Mouse (Mus musculus): ENCODE results near the gene Fzd2. TPM values are rescaled to one million over a fixed set of nuclear protein-coding genes. Genes with fewer than 3 reads are reported as not detected.

Fzd2 gene
- polyA plus RNA-seq, 1 experiment = 2.7 TPM

DNA sequence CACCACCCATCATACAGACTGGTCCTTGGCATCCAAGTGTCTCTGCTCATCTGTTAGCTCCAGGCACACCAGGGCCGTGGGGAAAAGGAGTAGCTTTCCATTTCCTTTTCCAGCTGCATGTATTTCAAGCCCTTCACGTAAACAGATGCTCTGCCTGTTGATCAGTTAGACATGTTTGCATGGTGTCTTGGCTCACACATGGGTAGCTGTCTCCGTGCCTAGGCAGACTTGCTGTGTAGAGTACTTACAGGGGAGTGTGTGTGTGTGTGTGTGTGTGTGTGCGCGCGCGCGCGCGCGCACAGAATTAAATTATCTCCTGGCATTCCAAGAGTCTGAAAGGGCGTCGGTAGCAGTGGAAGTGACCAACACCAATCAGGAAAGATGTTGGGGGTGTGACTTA lies 42.0 kb downstream of the Fzd2 start:
- TF ChIP-seq CTCF (IDR thresholded peaks at IDR 0.05; ENCODE audit: borderline replicate concordance, insufficient read depth, low read depth, low read length) (no peak), POLR2A (IDR thresholded peaks at IDR 0.05; ENCODE audit: borderline replicate concordance, insufficient read depth, low read length) (no peak)
- H3K27ac ChIP-seq (ENCODE audit: insufficient read depth, low read length) = no peak overlapping the region
- H3K4me3 ChIP-seq (replicated peaks; ENCODE audit: insufficient read depth, low read depth, low read length) = no peak overlapping the region
- 65% methylated on average over 13 of the region's 13 CpGs for WGBS
- H3K27me3 ChIP-seq (ENCODE audit: control insufficient read depth, insufficient read depth, low read length) = no peaks in the 10 kb centered on the region
- DNase-seq = no peak
- H3K4me1 ChIP-seq (ENCODE audit: control insufficient read depth, insufficient read depth, low read length) = no peaks in the 10 kb centered on the region

DNA sequence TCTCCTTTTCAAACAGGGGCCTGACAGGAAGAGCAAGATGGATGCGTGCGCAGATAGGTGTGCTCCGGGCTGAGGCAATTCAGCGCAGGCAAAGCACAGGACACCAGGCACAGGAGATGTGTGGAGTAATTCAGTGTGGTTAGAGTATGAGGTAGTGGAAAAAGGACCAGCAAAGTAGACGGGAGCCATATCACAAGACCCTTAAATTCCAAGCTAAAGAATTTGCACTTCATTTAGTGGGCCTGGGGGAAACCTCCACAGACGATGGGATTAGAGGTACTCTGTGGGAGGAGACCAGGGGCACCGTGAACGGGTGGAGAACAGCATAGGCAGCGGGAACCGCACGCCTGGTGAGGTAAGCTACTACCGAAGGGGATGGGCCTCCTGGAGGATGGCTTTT lies 43.7 kb downstream of the Fzd2 start:
- H3K4me3 ChIP-seq (replicated peaks; ENCODE audit: insufficient read depth, low read depth, low read length) = no peak overlapping the region
- DNase-seq = no peak
- WGBS = 78% methylated on average over 12 of the region's 12 CpGs
- TF ChIP-seq CTCF (IDR thresholded peaks at IDR 0.05; ENCODE audit: borderline replicate concordance, insufficient read depth, low read depth, low read length) (no peak), POLR2A (IDR thresholded peaks at IDR 0.05; ENCODE audit: borderline replicate concordance, insufficient read depth, low read length) (no peak)
- no peaks in the 10 kb centered on the region for H3K27me3 ChIP-seq (ENCODE audit: control insufficient read depth, insufficient read depth, low read length)
- H3K4me1 ChIP-seq (ENCODE audit: control insufficient read depth, insufficient read depth, low read length) = no peaks in the 10 kb centered on the region
- no peak overlapping the region for H3K27ac ChIP-seq (ENCODE audit: insufficient read depth, low read length)

DNA sequence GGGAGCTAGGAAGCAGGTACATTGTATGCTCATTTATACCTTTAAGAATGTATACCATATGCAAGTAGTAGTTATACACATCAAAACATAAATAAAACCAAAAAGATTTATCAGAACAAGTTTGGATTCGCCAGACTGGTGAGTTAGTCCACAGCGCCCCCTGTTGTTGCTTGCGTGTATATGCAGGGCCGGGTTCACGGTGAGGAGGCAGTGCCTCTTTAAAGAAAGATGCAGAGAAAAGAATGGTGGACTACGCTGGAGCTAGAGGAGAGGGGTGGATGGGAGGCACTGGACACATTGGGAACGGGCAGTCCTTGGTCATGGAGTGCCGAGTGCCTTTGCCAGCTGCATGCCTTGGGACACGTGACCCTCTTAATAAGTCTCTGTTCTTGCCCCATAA lies 47.2 kb downstream of the Fzd2 start:
- Histone ChIP-seq H3K4me3 (replicated peaks; ENCODE audit: insufficient read depth, low read depth, low read length) (no peak overlapping the region), H3K27me3 (ENCODE audit: control insufficient read depth, insufficient read depth, low read length) (no peaks in the 10 kb centered on the region), H3K4me1 (ENCODE audit: control insufficient read depth, insufficient read depth, low read length) (no peaks in the 10 kb centered on the region), H3K27ac (ENCODE audit: insufficient read depth, low read length) (no peak overlapping the region)
- WGBS = 3% methylated on average over 9 of the region's 9 CpGs
- TF ChIP-seq CTCF (IDR thresholded peaks at IDR 0.05; ENCODE audit: borderline replicate concordance, insufficient read depth, low read depth, low read length) (peak; percentile 88), POLR2A (IDR thresholded peaks at IDR 0.05; ENCODE audit: borderline replicate concordance, insufficient read depth, low read length) (no peak)
- peak; percentile 61 to 74 for DNase-seq

DNA sequence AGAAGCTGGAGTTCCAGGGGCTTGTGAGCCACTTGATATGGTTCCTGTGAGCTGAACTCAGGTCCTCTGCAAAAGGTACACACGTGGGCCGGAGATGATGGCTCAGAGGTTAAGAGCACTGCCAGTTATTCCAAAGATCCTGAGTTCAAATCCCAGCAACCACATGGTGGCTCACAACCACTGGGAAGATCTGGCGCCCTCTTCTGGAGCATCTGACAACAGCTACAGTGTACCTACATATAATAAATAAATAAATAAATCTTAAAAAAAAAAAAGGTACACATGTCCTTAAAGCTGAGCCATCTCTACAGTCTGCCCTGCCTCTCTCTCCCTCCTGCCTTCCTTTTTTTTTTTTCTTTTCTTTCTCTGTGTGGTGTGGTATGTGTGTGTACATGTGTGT lies 48.6 kb downstream of the Fzd2 start:
- TF ChIP-seq CTCF (IDR thresholded peaks at IDR 0.05; ENCODE audit: borderline replicate concordance, insufficient read depth, low read depth, low read length) (0 out of 2 replicates have a peak, but pooled peaks have one; percentile 15), POLR2A (IDR thresholded peaks at IDR 0.05; ENCODE audit: borderline replicate concordance, insufficient read depth, low read length) (no peak)
- Histone ChIP-seq H3K4me1 (ENCODE audit: control insufficient read depth, insufficient read depth, low read length) (no peaks in the 10 kb centered on the region), H3K27me3 (ENCODE audit: control insufficient read depth, insufficient read depth, low read length) (no peaks in the 10 kb centered on the region), H3K27ac (ENCODE audit: insufficient read depth, low read length) (no peak overlapping the region), H3K4me3 (replicated peaks; ENCODE audit: insufficient read depth, low read depth, low read length) (no peak overlapping the region)
- no peak for DNase-seq
- WGBS = 78% methylated on average over 3 of the region's 3 CpGs

DNA sequence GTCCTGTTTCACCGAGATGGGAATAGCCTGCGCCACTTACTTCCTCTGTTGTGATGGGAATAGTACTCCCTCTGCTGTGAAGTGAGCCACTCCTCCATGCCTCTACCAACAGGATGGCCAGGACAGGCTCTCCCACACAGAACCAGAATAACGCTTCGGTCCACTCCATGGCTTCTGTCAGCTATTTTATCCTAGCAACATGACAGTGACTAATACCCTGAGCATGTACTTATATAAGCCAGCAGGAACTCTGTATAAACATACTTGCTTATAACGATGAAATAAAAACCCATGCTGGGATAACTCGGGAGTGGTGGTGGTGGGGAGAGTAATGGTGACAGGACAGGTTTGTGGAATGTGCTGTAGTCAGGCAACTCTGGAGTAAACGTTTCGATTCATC lies 51.7 kb downstream of the Fzd2 start:
- WGBS = 79% methylated on average over 8 of the region's 8 CpGs
- no peaks in the 10 kb centered on the region for H3K27me3 ChIP-seq (ENCODE audit: control insufficient read depth, insufficient read depth, low read length)
- no peak overlapping the region for H3K27ac ChIP-seq (ENCODE audit: insufficient read depth, low read length)
- no peak for DNase-seq
- TF ChIP-seq CTCF (IDR thresholded peaks at IDR 0.05; ENCODE audit: borderline replicate concordance, insufficient read depth, low read depth, low read length) = no peak
- no peak for TF ChIP-seq POLR2A (IDR thresholded peaks at IDR 0.05; ENCODE audit: borderline replicate concordance, insufficient read depth, low read length)
- no peak overlapping the region for H3K4me3 ChIP-seq (replicated peaks; ENCODE audit: insufficient read depth, low read depth, low read length)
- no peaks in the 10 kb centered on the region for H3K4me1 ChIP-seq (ENCODE audit: control insufficient read depth, insufficient read depth, low read length)

DNA sequence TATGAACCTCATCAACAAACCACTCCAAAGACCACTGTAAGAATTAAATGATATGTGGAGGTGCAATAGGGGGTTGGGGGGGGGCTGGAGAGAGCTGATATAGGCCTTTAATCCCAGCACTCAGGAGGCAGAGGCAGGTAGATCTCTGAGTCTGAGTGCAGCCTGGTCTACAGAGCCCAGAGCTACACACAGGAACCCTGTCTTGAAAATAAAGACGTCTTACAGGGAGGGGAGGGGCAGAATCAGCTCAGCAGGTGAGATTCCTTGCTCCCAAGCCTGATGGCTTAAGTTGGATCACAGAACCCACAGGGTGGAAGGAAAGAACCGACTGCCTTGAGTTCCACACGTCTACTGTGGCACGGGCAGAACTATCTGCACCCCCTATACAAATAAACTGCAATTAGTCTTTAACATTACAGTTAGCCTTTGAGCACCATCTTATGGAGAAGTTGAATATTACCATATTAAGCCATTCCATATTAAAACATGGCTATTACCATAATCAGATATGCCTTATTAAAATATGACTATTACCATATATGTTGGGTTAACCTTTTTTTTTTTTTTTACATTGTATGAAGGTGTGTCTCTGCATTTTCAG lies 52.2 kb downstream of the Fzd2 start:
- Histone ChIP-seq H3K27ac (ENCODE audit: insufficient read depth, low read length) (no peak overlapping the region), H3K4me3 (replicated peaks; ENCODE audit: insufficient read depth, low read depth, low read length) (no peak overlapping the region), H3K27me3 (ENCODE audit: control insufficient read depth, insufficient read depth, low read length) (no peaks in the 10 kb centered on the region), H3K4me1 (ENCODE audit: control insufficient read depth, insufficient read depth, low read length) (no peaks in the 10 kb centered on the region)
- 7% methylated on average over 4 of the region's 4 CpGs for WGBS
- TF ChIP-seq CTCF (IDR thresholded peaks at IDR 0.05; ENCODE audit: borderline replicate concordance, insufficient read depth, low read depth, low read length) (no peak), POLR2A (IDR thresholded peaks at IDR 0.05; ENCODE audit: borderline replicate concordance, insufficient read depth, low read length) (no peak)
- DNase-seq = no peak

DNA sequence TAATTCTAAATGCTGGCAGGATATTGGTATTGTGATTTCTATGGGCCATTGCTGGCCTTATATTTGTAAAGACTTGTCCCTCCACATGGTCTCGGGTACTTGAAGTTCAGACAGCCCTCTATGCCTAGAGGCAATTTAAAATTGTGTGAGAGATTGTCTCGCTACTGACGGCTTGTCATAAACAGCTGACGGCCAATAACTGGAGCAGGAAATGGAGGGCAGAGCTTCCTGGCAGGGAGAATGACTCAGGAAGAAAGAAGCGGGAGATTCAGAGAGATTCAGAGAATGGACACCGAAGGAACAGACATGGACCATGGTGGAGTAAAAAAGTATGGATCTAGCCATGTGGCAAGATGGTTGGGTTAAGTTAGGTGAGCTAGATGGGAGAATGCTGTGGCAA lies 52.7 kb downstream of the Fzd2 start:
- TF ChIP-seq POLR2A (IDR thresholded peaks at IDR 0.05; ENCODE audit: borderline replicate concordance, insufficient read depth, low read length) (no peak), CTCF (IDR thresholded peaks at IDR 0.05; ENCODE audit: borderline replicate concordance, insufficient read depth, low read depth, low read length) (no peak)
- H3K4me1 ChIP-seq (ENCODE audit: control insufficient read depth, insufficient read depth, low read length) = no peaks in the 10 kb centered on the region
- no peak overlapping the region for H3K4me3 ChIP-seq (replicated peaks; ENCODE audit: insufficient read depth, low read depth, low read length)
- no peak for DNase-seq
- H3K27ac ChIP-seq (ENCODE audit: insufficient read depth, low read length) = no peak overlapping the region
- 69% methylated on average over 6 of the region's 6 CpGs for WGBS
- H3K27me3 ChIP-seq (ENCODE audit: control insufficient read depth, insufficient read depth, low read length) = no peaks in the 10 kb centered on the region

Other genes with a start within 250 kb of the Fzd2 start
- gene Slc4a1, start 238.2 kb upstream of the Fzd2 start, polyA plus RNA-seq (2012; rRNA removed) = 0.72 and 0.90 TPM in 2 replicates
- gene Rundc3a, start 211.0 kb upstream of the Fzd2 start, polyA plus RNA-seq (2012; rRNA removed) = 446 and 460 TPM in 2 replicates
- gene Slc25a39, start 196.4 kb upstream of the Fzd2 start, polyA plus RNA-seq (2012; rRNA removed) = 124 and 126 TPM in 2 replicates
- 58.4 TPM in 2 replicates for gene Grn, start 174.1 kb upstream of the Fzd2 start, polyA plus RNA-seq (2012; rRNA removed)
- gene Fam171a2, start 156.7 kb upstream of the Fzd2 start, polyA plus RNA-seq (2012; rRNA removed) = 57.8 and 60.3 TPM in 2 replicates
- 2.8 and 4.0 TPM in 2 replicates for gene Itga2b, start 134.3 kb upstream of the Fzd2 start, polyA plus RNA-seq (2012; rRNA removed)
- gene Gpatch8, start 48.0 kb upstream of the Fzd2 start, polyA plus RNA-seq (2012; rRNA removed) = 64.7 and 66.9 TPM in 2 replicates
- gene Gm11627, start 24.9 kb upstream of the Fzd2 start, polyA plus RNA-seq (2012; rRNA removed) = 1.1 and 1.3 TPM in 2 replicates
- gene Meioc, start 59.3 kb downstream of the Fzd2 start, polyA plus RNA-seq (2012; rRNA removed) = not detected in 2 replicates
- 24.6 and 25.0 TPM in 2 replicates for gene Ccdc43, start 93.4 kb downstream of the Fzd2 start, polyA plus RNA-seq (2012; rRNA removed)
- gene Adam11, start 157.0 kb downstream of the Fzd2 start, polyA plus RNA-seq (2012; rRNA removed) = 207 and 239 TPM in 2 replicates
- 6.4 and 7.9 TPM in 2 replicates for gene Gjc1, start 215.3 kb downstream of the Fzd2 start, polyA plus RNA-seq (2012; rRNA removed)
- 6.8 and 9.6 TPM in 2 replicates for gene Higd1b, start 231.5 kb downstream of the Fzd2 start, polyA plus RNA-seq (2012; rRNA removed)